Mouse (Mus musculus) G1E (cell line): ENCODE results near the gene Large2.

ENCODE experiments used
- CTCF ChIP-seq: IDR thresholded peaks from 2 replicates; pipeline ENCODE4 v1.5.1; 2012; ENCODE audit warnings: low read depth, low read length, inconsistent platforms, mixed read lengths
- GATA1 ChIP-seq: IDR thresholded peaks from 2 replicates; pipeline ENCODE4 v1.6.1; 2012; ENCODE audit warnings: borderline replicate concordance, low read length, inconsistent platforms, mixed read lengths
- POLR2AphosphoS5 ChIP-seq: IDR thresholded peaks from 2 replicates; pipeline ENCODE4 v1.6.1; 2012; ENCODE audit warnings: low read depth, low read length, inconsistent platforms; ENCODE audit not compliant: insufficient replicate concordance
- TAL1 ChIP-seq: conservative IDR thresholded peaks from 2 replicates; pipeline ENCODE4 v1.6.1; 2012; ENCODE audit warnings: low read depth, low read length, inconsistent platforms, mixed read lengths

DNA sequence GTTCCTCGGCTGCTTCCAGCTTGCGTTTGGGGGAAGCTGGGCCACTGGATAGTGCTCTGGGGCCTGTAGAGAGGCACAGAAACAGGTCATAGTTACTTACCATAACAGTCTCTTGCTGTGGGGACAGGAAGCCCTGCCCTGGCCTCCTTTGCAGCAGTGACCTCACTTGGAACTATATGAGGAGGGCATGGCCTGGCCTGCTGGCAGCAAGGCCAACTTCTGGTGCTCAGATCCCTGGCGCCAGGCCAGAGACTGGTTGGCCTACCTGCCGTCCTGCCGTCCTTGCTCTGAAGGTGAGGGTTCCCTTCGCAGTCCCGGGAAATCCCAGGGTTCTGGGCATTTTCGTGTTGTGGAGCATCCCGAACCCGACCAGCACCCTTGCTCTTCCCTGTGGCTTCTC lies 37.0 kb upstream of the Large2 start:
- no peak for TF ChIP-seq GATA1
- TF ChIP-seq CTCF: no peak
- TF ChIP-seq POLR2AphosphoS5: no peak
- TF ChIP-seq TAL1: no peak
